Mouse (Mus musculus): ENCODE measurements around the gene Btnl9.
"Not testable (repeated sequence)": the region's sequence is repeated elsewhere in the genome, so short reads cannot be mapped to it uniquely, and the experiment has no call there.

Gene Btnl9

DNA sequence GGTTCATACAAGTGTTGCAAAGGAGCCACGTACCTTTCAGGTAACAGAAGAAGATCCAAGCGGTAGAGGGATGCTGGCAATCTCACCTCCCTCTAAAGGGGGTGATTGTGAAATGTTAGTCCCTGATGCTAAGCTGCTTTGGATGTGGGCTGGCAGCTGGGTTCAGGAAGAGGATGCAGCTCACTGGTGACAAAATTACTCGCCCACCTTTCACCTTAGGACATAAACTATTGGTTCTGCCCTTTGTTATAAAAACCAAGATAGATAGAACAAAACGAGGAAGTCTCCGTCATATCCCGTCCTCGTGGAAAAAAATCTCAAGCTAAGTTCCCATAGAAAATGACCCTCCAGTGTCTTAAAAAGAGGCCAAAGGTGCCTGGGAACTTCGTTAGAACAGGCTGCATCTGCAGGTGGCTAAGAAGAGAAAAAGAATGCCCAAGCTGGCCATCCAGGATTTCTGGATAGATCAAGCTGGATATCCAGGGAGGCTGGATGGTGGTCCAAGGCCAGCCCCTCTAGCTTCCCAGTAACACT lies at the start of gene Btnl9:
Gene Btnl9 (minus strand): TSS at position 205 of the 534 bp plus-strand sequence.
- DNase-seq (ENCODE audit: low read depth, low spot score), result no peak

DNA sequence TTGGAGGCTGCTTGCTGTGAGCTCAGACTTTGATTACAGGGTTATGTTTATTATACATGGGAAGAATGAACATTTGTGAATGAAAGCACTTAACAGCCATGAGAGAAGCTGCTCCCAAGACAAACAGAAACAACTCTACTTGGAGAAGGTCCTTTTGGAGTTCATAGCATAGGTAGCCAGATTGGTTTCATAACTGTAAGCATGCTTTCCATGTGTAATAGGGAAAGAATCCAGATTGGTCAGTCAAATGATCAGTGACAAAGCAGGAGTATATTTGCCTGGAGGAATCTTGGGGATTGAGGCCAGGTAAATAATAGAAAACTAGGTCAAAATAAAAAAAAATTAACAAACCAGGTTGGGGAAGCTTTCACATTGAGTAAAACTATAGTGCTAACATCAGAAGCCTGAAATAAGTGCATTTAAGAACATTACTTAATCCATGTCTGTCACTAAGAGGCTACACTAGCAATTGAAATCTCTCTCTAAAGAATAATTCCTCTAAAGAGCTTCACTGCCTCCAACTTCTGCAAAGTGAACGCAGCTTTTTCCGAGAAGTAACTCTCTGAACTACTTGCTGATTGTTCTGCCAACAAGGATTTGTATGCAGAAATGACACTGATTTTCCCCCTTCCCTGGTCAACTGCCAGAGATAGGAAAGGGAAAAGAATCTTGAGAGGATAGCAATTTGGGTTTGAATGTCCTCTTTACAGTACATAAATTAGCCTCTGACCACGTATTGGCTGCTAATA lies 48.7 kb upstream of the Btnl9 start:
- DNase-seq (ENCODE audit: low read depth, low spot score), result no peak

DNA sequence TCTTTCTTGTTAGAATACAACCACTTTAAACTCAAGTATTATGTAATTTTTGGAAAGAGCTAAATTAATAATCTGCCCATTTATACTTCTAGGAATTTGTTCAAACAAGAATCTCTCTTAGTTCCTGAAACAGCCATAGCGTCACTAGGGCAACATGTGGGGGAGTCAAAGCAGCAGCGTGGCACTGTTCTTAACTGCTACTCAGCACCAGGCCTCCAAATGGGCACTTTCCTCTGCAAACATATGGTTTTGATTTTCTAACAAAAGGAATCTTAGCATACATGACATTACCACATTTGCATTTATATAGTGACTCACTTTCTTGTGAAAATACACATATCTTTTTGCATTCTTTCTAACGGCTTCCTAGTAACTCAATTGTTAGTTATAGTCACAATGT lies 45.8 kb upstream of the Btnl9 start:
- no peak for DNase-seq (ENCODE audit: low read depth, low spot score)

DNA sequence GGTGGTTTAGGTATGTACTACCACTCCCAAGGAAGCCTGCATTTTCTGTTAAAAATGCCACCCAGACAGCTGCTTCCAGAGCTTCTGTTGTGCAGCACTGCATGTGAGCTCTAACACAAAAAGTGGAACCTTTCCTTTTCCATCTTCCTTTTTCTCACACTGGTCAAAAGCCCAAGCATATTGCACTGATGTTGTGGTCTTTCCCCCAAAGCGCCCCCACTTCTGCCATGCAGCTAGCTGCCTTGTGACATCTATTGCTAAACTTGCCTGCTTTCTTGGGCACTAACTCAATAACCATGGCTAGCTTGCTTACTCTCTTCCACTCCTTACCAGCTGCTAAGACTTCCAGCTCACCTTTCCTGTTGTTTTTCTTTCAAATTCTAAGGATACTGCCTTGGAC lies 37.5 kb upstream of the Btnl9 start:
- no peak for DNase-seq (ENCODE audit: low read depth, low spot score)

DNA sequence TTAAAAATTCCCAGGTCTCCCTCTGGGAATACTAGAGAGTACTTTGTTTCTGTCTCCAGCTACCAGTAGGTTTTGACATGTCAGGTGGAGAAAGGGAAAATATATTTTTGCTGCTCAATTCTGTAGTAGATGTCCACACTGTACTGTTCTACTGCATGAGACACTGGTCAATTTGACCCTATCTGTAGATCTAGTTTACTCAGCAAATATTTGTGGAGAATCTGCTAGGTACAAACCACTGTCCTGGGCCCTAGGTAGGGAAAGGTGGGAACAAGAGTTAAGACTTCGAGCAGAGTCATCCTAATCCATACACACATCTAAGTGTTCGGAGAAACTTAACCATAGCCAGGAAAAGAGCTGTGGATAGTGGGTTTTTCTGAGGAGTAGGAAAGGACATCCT lies 32.3 kb upstream of the Btnl9 start:
- DNase-seq (ENCODE audit: low read depth, low spot score), result no peak

DNA sequence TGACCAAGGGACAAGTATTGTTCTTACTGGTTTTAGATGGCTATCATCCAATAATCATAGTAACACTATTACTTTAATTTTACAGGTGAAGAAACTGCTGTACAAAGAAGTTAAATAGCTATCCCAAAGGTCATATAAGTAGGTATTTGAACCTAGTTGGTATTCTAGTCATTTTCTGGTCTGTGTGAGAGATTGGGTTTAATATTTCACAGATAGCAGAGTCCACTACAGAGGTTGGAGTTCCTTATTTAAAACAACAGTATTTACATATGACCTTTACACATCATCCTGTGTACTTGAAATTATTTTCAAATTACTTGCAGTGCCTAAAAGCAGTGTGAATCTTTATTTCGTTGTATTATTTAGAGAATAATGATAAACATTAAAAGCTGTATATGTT lies 26.5 kb upstream of the Btnl9 start:
- no peak for DNase-seq (ENCODE audit: low read depth, low spot score)

DNA sequence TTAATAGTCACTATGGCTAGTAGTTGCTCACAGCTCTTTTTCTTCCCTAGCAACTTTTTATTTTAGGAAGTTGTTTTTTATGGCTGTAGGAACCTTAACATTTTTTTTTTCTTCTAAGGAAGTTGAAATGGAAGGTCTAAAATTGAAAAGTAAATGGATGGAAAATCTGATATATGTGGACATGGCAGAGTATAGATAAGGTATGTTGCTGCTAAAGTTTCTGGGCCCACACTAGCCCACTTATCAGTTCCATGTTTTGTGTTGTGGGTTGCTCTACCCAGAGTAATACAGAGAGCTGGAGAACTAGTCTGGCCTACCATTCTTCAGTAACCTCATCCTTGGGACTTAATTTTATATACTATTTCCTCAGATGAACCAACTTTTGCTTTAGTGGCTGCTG lies 25.6 kb upstream of the Btnl9 start:
- DNase-seq (ENCODE audit: low read depth, low spot score), result no peak

DNA sequence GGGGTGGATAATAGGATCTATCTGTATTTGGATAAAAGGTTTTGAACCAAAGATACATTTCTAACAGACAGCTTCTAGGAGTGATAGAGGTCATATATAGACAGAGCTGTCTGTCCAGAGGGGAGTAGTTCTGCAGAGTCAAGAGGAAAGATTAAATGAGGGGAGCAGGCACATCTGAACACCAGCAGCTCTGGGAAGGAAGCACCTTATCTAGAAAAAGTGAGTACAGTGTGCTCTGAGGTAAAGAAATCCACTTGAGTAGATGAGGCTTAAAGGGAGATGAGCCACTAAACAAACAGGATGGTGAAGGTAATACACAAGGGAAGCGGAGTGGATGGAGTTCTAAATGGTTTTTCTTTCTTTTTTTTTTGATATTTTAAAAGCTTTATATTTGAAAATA lies 20.5 kb upstream of the Btnl9 start:
- DNase-seq (ENCODE audit: low read depth, low spot score), result no peak

DNA sequence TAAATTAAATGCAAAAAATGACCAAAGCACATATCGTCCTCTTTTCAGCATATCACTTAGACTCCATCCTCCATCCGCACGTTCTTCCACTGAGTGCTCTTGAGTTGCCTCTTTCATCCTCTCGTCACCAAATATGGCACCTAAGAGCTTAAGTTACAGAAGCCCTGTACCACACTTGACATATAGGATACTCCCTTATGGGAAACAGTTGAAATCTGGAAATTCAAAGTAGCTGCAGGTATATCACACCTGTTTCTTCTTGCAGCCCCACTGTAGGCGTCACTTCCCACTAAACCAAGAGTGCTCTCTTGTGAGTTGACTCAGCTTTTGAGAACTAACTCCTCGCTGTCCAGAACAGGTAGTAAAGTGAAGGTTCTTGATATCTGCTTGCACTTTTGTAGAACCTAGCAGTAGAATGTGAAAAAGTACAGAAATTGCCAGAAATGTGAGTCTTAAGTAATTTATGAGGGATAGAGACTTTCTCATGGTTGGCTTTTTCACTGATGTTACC lies 18.2 kb upstream of the Btnl9 start:
- no peak for DNase-seq (ENCODE audit: low read depth, low spot score)

DNA sequence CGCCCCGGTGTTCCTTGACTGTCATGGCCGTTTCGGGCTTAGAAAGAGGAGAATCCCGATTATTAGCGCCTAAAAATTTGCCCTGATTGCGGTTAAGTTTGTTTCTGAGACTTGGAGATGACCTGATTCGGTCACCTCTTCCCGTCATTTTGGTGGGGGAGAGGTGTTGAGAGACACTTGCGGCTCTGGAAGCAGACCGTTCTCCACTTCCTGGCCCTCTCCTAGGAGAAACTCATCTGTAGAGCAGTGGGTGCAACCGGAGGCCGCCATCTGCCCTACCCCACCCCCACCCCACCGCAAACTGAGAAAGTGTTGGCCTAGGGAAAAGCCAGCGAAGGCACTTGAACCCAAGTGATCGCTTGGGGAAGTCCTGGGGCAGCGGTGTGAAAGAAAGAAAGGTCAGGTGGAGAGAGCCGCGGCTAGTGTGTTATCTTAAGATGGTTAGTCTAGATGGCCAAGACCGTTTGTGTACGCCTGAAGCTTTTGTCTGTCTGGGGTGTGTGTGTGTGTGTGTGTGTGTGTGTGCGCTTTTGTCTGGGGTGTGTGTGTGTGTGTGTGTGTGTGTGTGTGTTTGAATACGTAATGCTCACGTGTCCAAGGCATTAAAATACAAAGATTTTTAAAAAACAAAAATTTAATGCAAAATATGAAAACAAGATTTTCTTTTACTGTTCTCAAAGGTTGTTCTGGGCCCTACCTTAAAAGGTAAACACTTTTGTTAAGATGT lies 17.0 kb upstream of the Btnl9 start:
- DNase-seq (ENCODE audit: low read depth, low spot score), result no peak

DNA sequence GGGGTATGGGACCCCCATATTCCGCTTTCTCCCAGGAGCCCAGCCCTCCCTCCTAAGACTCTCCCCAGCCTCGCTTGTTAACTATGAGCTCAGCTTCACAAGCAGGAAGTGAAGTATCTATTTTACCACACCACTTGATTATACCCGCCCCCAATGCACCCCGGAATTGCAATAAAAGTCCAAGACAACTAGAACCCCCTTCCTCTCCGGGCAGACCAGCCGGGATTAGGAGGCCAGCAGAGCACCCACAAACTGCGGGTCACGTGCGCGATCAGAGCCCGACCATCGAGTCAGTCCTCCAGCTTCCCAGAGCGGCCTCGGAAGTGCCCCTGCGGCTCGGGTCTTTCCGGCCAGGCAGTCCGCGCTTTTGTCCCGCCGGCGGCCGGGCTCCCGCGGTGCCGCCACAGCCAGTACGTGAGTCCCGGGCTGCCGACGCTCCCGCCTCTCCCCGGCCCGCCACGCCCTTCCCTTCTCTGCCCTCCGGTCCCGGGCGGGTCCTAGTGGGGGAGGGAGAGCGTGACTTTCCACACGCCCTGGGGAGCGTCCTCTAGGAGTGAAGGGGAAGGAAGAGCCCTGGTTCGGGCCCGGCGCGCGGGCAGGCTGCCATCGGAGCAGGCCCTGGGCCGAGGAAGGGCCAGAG lies 16.3 kb upstream of the Btnl9 start, which contains the start of gene Zfp62:
Gene Zfp62 (plus strand): TSS at position 164 of the 640 bp plus-strand sequence.
- peak; percentile 89 for DNase-seq (ENCODE audit: low read depth, low spot score)

DNA sequence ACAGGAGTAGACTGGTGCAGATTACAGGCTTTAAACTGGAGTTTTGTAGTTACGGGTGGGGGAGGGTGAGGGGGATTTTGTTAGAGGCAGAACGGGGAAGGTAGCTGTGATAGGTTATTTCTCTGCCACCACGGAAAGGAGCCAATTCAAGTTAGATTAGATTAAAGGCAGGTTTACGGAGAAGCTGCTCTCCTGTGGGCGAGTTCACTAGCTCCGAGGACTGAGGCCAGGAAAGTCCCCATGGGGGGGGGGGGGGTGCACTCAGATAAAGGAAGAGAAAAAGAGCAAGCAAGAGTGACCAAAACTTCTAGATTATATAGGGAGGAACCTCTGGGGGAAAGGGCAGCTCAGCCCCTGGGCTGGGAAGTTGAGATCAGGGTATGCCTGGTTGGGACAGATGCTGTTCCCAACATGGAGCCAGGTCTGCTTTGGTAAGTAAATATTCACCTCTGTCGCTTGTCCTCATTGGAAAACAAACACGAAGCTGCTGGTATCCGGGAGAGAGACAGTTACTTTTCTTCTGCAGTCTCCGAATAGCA lies 15.6 kb upstream of the Btnl9 start:
- peak; percentile 5 for DNase-seq (ENCODE audit: low read depth, low spot score)

DNA sequence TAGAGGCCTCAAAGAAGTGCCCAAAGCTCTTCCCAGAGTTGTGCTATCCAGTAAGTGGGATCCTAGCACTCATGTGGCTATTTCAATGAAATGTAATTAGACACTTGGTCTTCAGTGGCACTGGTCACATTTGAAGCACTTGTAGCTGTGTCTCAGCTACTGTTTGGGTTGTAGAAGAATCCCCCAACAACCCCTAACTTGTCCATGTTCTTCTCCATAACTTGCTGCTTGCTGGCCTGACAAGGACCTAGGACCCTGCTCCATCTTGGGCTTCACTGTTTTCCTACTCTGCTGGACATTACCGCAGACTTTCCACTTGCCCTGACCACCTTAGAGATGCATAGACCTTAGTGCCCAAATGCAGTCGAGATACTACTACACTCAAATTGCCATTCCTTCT lies 15.1 kb upstream of the Btnl9 start:
- DNase-seq (ENCODE audit: low read depth, low spot score), result no peak

DNA sequence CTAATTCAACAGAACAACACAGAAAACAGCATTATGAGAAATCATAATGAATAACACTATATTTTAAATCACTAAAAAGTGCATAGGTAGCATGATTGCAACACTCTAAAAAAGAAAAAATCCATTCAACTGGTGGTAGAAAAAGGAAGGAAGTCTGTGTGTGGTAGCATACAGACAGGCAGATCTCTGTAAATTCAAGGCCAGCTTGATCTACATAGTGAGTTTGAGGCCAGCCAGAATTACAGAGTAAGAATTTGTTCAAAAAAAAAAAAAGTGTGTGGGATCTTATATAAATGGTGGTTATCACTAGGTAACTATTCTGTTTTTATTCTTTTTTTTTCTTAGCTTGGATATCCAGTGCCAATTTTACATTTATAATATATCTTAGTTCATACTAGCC lies 14.2 kb upstream of the Btnl9 start:
- no peak for DNase-seq (ENCODE audit: low read depth, low spot score)

DNA sequence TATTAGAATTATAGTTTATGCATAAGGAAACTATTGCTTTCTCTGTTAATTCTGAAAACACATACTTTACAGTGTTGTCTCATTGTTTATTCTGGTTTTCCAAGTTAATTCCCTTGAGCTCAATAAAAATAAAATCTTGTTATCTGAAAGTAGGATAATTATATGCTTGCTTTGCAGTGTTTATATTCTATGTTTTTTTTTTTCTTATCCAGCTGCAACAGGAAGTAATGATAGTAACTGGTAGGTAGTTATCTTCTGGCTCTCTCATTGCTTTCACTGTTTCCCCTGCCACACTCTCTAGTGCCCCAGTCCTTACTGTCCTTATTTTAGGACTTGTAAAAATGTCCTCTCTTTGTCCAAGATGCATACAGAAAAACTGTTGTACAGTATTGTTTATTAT lies 13.7 kb upstream of the Btnl9 start:
- DNase-seq (ENCODE audit: low read depth, low spot score), result no peak

DNA sequence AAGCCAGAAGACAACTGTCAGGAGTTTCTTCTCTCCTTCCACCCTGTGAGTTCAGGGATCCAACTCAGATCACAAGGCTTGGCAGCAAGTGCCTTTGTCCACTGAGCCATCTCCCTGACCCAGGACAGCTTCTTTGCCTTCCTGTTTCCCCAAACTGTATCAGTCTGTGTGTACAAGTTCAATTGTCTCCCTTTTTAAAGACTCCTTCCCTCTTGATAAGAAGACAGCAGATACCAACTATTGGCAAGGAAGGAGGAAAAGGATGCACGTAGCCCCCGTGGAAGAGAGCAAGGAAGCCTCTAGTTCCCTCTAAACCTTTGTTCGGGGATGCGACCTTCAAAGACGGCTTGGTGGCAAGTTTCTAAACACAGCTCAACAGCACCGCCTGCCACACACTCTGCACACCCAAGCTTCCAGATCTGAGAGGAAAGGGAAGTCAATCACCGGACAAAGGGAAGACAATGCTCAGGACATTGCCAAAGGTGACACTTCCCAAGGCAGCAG lies 8.9 kb upstream of the Btnl9 start:
- no peak for DNase-seq (ENCODE audit: low read depth, low spot score)

DNA sequence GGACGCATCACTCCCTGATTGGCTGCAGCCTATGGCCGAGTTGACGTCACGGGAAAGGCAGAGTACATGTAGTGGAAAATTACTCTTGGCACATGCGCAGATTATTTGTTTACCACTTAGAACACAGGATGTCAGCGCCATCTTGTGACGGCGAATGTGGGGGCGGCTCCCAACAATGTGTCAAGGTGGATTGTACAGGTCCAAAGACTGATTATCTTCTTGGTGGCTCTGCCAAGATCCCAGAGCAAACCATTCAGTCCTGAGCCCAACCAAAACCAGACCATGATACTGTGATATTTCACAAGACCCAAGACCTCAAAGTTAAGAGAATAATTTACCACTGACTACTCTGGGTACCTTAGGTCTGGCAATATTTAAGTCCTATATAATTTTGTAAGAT lies 7.8 kb upstream of the Btnl9 start:
- not testable (repeated sequence) for DNase-seq (ENCODE audit: low read depth, low spot score)

DNA sequence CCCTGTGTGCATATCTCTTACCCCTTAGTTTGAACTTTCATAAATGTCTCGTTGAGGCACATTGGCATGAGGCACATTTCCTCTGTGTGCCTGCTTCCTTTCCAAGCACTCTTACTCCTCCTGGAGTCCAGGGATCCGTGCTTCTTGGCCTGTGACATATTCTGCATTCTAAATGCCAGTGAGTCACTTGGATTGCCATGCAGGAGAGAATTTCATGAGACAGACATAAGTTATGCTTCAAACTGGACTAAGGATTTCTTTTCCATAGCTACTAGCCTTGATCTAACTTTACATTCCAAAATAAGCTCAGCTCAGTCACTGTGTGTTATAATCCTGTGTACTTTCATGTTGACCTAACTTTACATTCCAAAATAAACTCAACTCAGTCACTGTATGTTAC lies 4.1 kb upstream of the Btnl9 start:
- DNase-seq (ENCODE audit: low read depth, low spot score), result no peak

DNA sequence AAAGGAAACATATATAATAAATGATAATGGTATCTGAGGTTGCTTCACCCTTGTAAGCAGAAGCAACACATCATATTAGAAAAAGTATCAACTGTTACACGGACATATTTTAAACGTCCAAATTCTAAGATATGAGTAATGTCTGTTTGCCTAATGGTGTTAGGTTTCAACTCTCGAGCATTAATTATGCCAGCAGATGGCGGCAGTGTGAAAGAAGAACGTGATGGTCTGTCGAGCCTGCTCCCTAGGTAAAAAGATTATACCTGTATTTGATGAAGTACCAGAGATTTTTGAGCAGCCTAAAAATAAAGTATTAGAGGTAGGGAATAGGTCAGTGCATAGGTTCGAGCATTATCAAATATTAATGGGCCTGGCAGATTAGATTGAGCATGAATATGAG lies 2.8 kb upstream of the Btnl9 start:
- DNase-seq (ENCODE audit: low read depth, low spot score), result peak; percentile 46

DNA sequence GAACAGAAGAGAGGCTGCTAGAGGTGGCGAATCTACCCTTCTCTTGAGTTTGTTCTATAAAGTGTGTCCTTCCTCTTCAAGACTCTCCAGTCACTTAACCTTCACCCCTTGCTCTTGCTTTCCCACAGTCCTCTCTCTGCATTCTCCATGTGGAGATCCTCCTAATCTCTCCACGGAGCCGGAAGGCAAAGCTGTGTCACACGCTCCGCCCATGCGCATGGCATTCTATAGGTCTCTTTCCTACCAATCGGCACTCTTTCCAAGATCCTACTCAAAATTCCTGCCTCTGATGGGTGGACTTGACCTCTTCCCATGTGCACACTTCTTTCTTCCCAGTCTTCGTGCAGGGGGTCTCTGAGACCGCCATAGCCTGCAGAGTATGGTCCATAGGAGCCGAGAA lies 742 bp upstream of the Btnl9 start:
- no peak for DNase-seq (ENCODE audit: low read depth, low spot score)

DNA sequence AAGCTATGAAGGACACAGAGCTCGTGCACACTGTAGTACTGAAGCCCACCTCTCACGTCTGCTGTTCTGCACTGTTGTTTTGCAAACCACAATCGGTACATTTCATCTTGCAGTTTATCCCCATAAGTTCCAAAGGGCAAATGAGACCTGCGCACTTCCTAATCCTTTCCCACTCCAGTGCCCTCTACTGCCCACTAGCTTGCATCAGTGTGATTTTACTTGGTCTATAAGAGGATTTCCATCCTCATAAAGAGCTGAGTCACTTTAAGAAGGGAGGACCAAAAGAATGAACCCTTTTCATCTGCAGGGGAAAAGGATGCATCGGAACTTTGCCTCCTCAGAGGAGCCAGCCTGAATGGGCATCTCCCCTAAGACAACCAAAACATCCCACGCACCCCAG lies 507 bp downstream of the Btnl9 start:
- no peak for DNase-seq (ENCODE audit: low read depth, low spot score)

DNA sequence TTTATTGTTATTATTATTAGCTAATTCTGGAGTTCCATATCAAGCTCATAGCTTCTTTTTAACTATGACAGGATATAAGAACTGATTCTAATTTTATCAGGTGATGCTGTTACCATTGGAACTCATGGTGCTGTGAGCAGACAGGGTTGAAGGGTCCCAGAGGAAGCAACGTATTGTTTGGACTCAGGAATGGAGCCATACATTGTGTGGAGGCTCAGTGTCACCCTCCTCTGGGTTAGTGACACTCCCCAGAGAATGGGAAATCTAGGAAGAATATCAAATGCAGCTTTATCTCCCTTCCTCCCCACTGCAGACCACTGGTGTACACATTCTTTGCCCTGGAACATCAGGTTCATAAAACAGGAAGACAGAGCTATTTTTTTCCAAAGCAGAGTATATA lies 3.8 kb downstream of the Btnl9 start:
- no peak for DNase-seq (ENCODE audit: low read depth, low spot score)

Measured in retina, postnatal 7 days (tissue).